21 mouse cellular contexts compared by ENCODE assay signal in the genomic region with DNA sequence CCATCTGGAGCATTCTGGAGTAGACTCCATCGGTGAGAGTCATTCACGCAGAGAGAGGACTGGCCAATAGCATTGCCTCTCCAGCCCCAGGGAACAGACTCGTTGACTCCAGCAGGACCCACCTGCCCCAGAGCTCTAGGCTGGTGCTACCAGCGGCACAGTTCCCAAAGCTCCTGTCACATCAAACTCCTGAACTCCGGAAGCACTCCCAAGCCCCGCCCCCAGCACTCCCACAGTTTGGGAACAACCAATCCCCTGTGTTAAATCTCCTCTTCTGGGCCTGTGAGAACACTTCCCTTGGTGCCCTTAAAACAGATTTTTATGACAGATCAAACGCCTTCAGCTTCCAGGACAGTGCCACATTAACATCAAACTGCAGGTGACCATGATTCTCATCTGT.
"Had no signal": no experiment of that assay in that cellular context is flagged by ENCODE, and none has a peak within 500 bp of the region (broad histone marks: within the 10 kb centered on the region; RNA-seq: fewer than 3 reads in every experiment).

No protein-coding gene starts in this region.

- DNase-seq: gastrocnemius, adult 2 months; gastrocnemius, postnatal 10 days; gastrocnemius, postnatal 25 days; heart, adult 18-20 months; heart, postnatal 10 days; heart, postnatal 4 days; kidney, adult 18-20 months; kidney, adult 8-10 months; kidney, postnatal 10 days; kidney, postnatal 25 days; liver had no signal

- H3K9me3 ChIP-seq: heart, embryonic 10.5 days; heart, embryonic 12.5 days; hindbrain, embryonic 10.5 days; hindbrain, embryonic 12.5 days; intestine, embryonic 15.5 days; limb, embryonic 10.5 days; limb, embryonic 12.5 days had no signal

- H3K4me3 ChIP-seq: gastrocnemius, adult 2 months; heart, embryonic 10.5 days; heart, embryonic 12.5 days; hindbrain, embryonic 10.5 days; hindbrain, embryonic 12.5 days; intestine, embryonic 15.5 days; layer of hippocampus, adult 2 months; left cerebral cortex, adult 2 months; limb, embryonic 10.5 days; limb, embryonic 12.5 days had no signal

- H3K36me3 ChIP-seq: heart, embryonic 10.5 days; heart, embryonic 12.5 days; hindbrain, embryonic 10.5 days; hindbrain, embryonic 12.5 days; intestine, embryonic 15.5 days; limb, embryonic 10.5 days; limb, embryonic 12.5 days had no signal

- H3K27me3 ChIP-seq: heart, embryonic 12.5 days; intestine, embryonic 15.5 days had no signal

- H3K4me1 ChIP-seq: intestine, embryonic 15.5 days had no signal

- H3K27ac ChIP-seq: gastrocnemius, adult 2 months; heart, embryonic 10.5 days; hindbrain, embryonic 10.5 days; hindbrain, embryonic 12.5 days; hindbrain, embryonic 14.5 days; intestine, embryonic 15.5 days; layer of hippocampus, adult 2 months; left cerebral cortex, adult 2 months; limb, embryonic 10.5 days; limb, embryonic 12.5 days had no signal
